Mouse (Mus musculus) liver, adult (tissue): ENCODE data around the gene Lrrc4b.

Experiments used
- GATA4 ChIP-seq: IDR thresholded peaks from 2 replicates; pipeline ENCODE4 v1.6.1; 2014; ENCODE audit warnings: mild to moderate bottlenecking, low read length; ENCODE audit not compliant: insufficient replicate concordance

Gene Lrrc4b

DNA sequence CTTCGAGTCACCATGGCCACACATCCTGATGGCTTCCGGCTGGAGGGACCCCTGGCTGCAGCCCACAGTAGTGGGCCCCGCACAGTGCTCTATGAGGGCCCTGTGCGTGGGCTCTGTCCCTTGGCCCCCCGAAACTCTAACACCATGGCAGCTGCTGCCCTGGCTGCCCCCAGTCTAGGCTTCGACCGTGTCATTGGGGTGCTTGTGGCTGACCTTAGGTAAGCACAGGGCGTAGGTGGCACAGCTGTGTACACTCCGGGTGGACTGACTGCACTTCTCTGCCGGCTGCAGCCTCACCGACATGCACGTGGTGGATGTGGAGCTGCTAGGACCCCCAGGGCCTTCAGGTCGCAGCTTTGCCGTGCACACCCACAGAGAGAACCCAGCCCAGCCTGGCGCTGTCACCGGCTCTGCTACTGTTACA lies 38.1 kb downstream of the Lrrc4b start:
- TF ChIP-seq GATA4 = no peak

GRCm38 (mm10) chr7:44467811-44468411 lies 39.1 kb downstream of the Lrrc4b start, which contains the start of gene Josd2:
TSS of gene Josd2 (plus strand) at chr7:44467980.
- TF ChIP-seq GATA4 = peak; percentile 43; the same call in 1 of the 2 replicates

GRCm38 (mm10) chr7:44468644-44469285 lies 39.9 kb downstream of the Lrrc4b start:
- no peak for TF ChIP-seq GATA4

DNA sequence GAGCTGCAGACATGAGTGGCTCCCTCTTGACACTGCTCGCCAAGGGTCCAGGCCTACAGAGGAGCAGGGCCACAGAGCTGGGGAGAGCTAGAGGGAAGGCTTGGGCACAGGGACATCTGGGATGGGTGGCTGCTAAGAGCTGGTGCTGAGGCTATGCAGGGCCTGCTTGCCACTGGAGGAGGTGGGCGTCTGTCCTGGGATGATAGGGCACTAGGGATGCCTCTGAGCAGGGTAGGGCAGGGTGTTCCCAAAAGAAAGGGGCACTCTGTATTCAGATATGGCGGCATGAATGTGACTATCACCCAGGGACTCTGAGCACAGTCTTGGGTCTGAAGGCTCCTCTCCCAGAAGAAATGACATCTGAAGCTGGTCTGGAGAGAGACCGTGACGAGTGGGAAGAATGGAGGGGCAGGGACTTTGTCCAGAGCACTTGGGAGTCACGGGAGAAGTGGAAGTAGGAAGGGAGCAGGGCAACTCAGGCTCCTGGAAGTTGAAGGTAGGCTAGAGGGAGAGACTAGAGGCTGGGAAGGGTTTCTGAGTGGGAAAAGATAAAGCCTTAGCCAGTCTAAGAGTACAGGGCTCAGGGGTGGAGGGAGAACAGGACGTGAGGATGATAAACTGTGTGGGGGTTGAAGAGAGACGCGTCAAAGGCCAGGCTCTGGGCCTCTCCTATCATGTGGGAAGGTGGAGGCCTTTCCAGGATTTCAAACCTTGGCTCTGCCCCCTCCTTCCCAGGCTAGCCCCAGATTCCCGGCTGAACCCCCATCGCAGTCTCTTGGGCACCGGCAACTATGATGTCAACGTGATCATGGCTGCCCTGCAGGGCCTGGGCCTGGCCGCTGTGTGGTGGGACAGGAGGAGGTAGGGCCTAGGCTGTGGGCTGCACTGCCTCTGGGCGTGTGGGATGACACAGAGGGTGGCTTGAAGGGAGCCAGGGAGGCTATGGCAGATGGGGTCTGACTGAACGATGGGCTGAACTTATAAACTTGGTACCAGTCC lies 41.2 kb downstream of the Lrrc4b start:
- TF ChIP-seq GATA4 = no peak

DNA sequence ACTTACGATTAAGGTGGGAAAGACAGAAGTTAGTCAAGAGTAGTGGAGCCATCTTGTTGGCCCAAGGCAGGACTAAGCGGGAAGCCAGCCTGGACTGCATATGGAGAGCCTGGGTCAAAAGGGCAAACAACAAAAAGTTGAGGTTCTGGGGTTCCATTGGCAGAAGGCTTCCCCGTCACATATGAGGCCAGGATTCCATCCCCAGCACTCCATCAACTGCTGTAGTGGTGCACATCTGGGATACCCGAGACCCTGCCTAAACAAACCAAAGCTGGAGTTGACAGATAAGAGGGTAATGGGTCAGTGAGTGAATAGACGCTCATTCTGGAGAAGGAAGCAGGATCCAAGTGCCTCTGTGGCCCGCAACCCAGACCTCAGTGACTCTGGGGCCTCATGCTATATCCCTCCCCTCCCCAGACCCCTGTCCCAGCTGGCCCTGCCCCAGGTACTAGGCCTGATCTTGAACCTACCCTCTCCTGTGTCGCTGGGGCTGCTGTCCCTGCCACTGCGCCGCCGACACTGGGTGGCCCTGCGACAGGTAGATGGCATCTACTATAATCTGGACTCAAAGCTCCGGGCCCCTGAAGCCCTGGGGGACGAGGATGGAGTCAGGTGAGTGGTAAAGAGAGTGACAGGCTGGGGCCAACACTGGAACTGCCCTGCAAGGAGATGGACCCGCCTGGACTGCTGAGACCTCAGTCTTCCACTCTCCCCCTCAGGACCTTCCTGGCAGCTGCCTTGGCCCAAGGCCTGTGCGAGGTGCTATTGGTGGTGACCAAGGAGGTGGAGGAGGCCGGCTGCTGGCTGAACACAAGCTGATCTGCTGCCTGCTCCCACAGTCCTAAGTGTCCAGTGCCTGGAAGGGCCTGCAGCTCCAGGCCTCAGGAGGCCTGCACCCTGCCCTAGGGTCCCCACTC lies 42.1 kb downstream of the Lrrc4b start:
- no peak for TF ChIP-seq GATA4

GRCm38 (mm10) chr7:44471880-44472557 lies 43.2 kb downstream of the Lrrc4b start:
- TF ChIP-seq GATA4 = no peak

- no peak for TF ChIP-seq GATA4
Measured at GRCm38 (mm10) chr7:44472558-44472885, 43.7 kb downstream of the Lrrc4b start.

DNA sequence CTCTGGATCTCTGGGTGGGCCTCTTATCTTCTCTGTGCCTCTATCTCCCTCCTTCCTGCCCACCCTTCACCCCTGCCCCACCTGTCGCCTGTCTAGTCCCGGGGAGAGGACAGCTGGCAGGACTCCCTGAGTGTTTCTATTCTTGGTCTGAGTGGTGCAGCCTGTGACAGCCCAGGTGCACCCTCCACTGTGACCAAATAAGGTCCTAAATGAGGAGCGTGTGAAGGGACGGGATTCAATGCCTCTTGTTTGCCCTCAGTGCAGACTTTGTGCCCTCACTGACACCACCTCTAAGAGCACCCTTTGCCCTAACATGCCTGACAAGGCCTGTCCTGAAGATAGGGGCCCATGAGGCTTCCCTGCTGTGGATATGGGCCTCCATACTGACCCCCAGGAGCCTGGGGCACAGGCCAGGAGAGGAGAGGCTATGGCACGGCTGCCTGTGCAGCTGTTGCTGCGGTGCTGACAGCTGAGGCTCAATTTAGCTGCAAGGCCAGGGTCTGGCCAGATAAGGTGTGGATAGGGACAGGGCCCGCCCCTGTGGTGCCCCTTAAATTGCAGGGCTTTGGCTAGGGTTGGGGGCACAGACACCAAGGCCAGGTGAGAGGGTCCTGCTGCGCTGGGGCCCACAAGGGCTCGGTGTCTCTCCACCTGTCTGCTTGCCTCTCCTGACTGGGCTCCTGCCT lies 44.3 kb downstream of the Lrrc4b start:
- no peak for TF ChIP-seq GATA4

GRCm38 (mm10) chr7:44474419-44474818 lies 45.6 kb downstream of the Lrrc4b start:
- TF ChIP-seq GATA4 = no peak

GRCm38 (mm10) chr7:44475046-44475614 lies 46.3 kb downstream of the Lrrc4b start:
- no peak for TF ChIP-seq GATA4

DNA sequence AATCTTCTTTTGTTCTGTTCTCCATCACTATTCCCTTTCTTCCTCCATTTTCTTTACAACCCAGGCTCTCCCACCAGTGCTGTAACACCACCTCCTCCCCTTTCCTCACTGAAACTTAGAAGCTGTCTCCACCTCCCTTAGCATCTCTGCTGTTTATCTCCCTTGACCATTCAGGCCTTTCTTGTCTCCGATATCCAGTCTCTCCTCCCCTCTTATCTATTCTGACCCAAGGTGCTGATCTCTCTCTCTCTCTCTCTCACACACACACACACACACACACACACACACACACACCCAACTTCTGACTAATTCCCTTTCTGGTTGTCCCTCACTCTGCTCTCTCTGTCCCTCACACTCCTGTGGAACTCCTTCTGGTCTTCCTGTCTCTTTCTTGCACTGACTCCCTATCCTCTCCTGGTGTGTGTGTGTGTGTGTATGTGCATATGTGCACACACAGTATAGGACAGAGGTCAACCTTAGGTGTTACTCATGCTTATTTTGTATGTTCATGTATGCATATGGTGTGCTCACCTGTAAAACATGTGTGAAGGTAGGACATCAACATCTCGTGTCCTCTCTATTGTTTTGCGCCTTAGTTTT lies 54.1 kb downstream of the Lrrc4b start:
- TF ChIP-seq GATA4 = no peak

DNA sequence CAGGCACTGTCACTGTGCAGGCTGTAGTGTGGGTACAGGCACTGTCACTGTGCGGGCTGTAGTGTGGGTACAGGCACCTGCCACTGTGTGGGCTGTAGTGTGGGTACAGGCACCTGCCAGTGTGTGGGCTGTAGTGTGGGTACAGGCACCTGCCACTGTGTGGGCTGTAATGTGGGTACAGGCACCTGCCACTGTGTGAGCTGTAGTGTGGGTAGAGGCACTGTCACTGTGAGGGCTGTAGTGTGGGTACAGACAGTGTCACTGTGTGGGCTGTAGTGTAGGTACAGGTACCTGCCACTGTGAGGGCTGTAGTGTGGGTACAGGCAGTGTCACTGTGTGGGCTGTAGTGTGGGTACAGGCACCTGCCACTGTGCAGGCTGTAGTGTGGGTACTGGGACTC lies 55.3 kb downstream of the Lrrc4b start:
- no peak for TF ChIP-seq GATA4
